Comparison of ENCODE assay signal across 8 mouse cellular contexts in genomic region chr15:85581563-85582064, GRCm38 (mm10). TPM values are rescaled to one million over a fixed set of nuclear protein-coding genes. Genes with fewer than 3 reads are reported as not detected.
DNase-seq lines count a peak whose midpoint lies in the region; ATAC-seq lines count a peak whose summit lies in the region.

No protein-coding gene starts in this region.

- H3K4me1 ChIP-seq in kidney, embryonic 14.5 days (ENCODE audit: control insufficient read depth, insufficient read depth, low read length): peaks cover 29% of the 10 kb centered on the region
- peaks cover 15% of the 10 kb centered on the region for H3K4me1 ChIP-seq in embryonic facial prominence, embryonic 14.5 days (ENCODE audit: control insufficient read depth, insufficient read depth, low read length)
- peaks cover 59% of the 10 kb centered on the region for H3K4me1 ChIP-seq in neural tube, embryonic 13.5 days (replicated peaks)

- peaks cover 64% of the 10 kb centered on the region for H3K27me3 ChIP-seq in kidney, embryonic 14.5 days (ENCODE audit: control insufficient read depth, insufficient read depth, low read length)
- H3K27me3 ChIP-seq in embryonic facial prominence, embryonic 14.5 days (replicated peaks; ENCODE audit: control insufficient read depth, insufficient read depth, low read length): peaks cover 75% of the 10 kb centered on the region
- H3K27me3 ChIP-seq in neural tube, embryonic 13.5 days: peaks cover 77% of the 10 kb centered on the region

- peak overlapping the region; percentile 60 for H3K9ac ChIP-seq in kidney, embryonic 14.5 days (ENCODE audit: low read depth, low read length)
- peak overlapping the region; percentile 64 for H3K9ac ChIP-seq in embryonic facial prominence, embryonic 14.5 days (ENCODE audit: low read depth, low read length)
- peak overlapping the region; percentile 82 for H3K9ac ChIP-seq in neural tube, embryonic 13.5 days

- peak overlapping the region; percentile 58 for H3K4me3 ChIP-seq in kidney, embryonic 14.5 days (ENCODE audit: low read length)
- H3K4me3 ChIP-seq in embryonic facial prominence, embryonic 14.5 days (ENCODE audit: low read depth, low read length): peak overlapping the region; percentile 62
- H3K4me3 ChIP-seq in neural tube, embryonic 13.5 days: peak overlapping the region; percentile 69

- DNase-seq in kidney, adult 9 months: no peak
- DNase-seq in embryonic facial prominence, embryonic 14.5 days (ENCODE audit: low spot score): no peak
- DNase-seq in kidney, postnatal 25 days: peak; percentile 16 to 56
- DNase-seq in spleen, adult 18-20 months: no peak
- no peak for DNase-seq in right cerebral cortex, postnatal 10 days (ENCODE audit: low spot score in 2 of 2)
- no peak for DNase-seq in frontal cortex, postnatal 14 days (ENCODE audit: low spot score in 2 of 2)

- H3K27ac ChIP-seq in kidney, embryonic 14.5 days (ENCODE audit: low read depth, low read length): no peak overlapping the region
- H3K27ac ChIP-seq in embryonic facial prominence, embryonic 14.5 days (replicated peaks; ENCODE audit: low read depth, low read length): peak overlapping the region; percentile 39; the same call in 1 of the 2 replicates
- H3K27ac ChIP-seq in neural tube, embryonic 13.5 days (replicated peaks): peak overlapping the region; percentile 63

- H3K9me3 ChIP-seq in kidney, embryonic 14.5 days (ENCODE audit: control insufficient read depth, low read length): no peaks in the 10 kb centered on the region
- H3K9me3 ChIP-seq in embryonic facial prominence, embryonic 14.5 days (ENCODE audit: control insufficient read depth, low read length): peaks cover 4% of the 10 kb centered on the region; the same call in 1 of the 2 replicates
- no peaks in the 10 kb centered on the region for H3K9me3 ChIP-seq in neural tube, embryonic 13.5 days

- no peaks in the 10 kb centered on the region for H3K36me3 ChIP-seq in kidney, embryonic 14.5 days (ENCODE audit: control insufficient read depth, insufficient read depth, low read length)
- no peaks in the 10 kb centered on the region for H3K36me3 ChIP-seq in embryonic facial prominence, embryonic 14.5 days (ENCODE audit: control insufficient read depth, insufficient read depth, low read length)
- H3K36me3 ChIP-seq in neural tube, embryonic 13.5 days: no peaks in the 10 kb centered on the region

- no peak for ATAC-seq in kidney, embryonic 14.5 days (ENCODE audit: low FRiP score, low TSS enrichment)
- ATAC-seq in embryonic facial prominence, embryonic 14.5 days (ENCODE audit: low read depth): peak; percentile 21; the same call in 1 of the 2 replicates
- no peak for ATAC-seq in neural tube, embryonic 13.5 days (ENCODE audit: low read depth)

- H3K4me2 ChIP-seq in kidney, embryonic 14.5 days (replicated peaks; ENCODE audit: low read depth, low read length): peak overlapping the region; percentile 90
- peak overlapping the region; percentile 96 for H3K4me2 ChIP-seq in embryonic facial prominence, embryonic 14.5 days (ENCODE audit: low read depth, low read length)
- peak overlapping the region; percentile 99 for H3K4me2 ChIP-seq in neural tube, embryonic 13.5 days

- under 1% methylated on average over 55 of the region's 67 CpGs for WGBS in kidney, embryonic 14.5 days
- WGBS in embryonic facial prominence, embryonic 14.5 days: 0% methylated on average over 7 of the region's 67 CpGs
- WGBS in neural tube, embryonic 13.5 days: under 1% methylated on average over 34 of the region's 67 CpGs

RNA-seq across cellular contexts. Expression of gene Wnt7b, which starts 0.7 kb away (rescaled TPM):
- 10.8 and 15.1 TPM in 2 replicates for polyA plus RNA-seq in kidney, embryonic 14.5 days (2014; fragmentation: Nextera tagmentation; extraction: Ambion mirVana)
- 15.7 and 17.8 TPM in 2 replicates for polyA plus RNA-seq in embryonic facial prominence, embryonic 14.5 days (2014; fragmentation: Nextera tagmentation; extraction: Ambion mirVana)
- polyA plus RNA-seq in neural tube, embryonic 13.5 days (2015; fragmentation: Nextera tagmentation; extraction: Ambion mirVana): 34.2 and 37.7 TPM in 2 replicates

Comparison
In these comparisons a context has a peak if more than half of its experiments do, and no peak if none do; other contexts are left out.
1. DNase-seq: peak in kidney, postnatal 25 days (2 of 2); none in kidney, adult 9 months (single experiment), embryonic facial prominence, embryonic 14.5 days (single experiment), spleen, adult 18-20 months (0 of 2), right cerebral cortex, postnatal 10 days (0 of 2) and frontal cortex, postnatal 14 days (0 of 2).
2. Peak in every context shown above with its lines, with median percentiles within 50 percentile points of each other: H3K4me2 ChIP-seq, H3K4me3 ChIP-seq and H3K9ac ChIP-seq.